8 mouse cellular contexts compared by ENCODE assay signal in genomic region chr9:37530031-37530887, GRCm38 (mm10). TPM values are rescaled to one million over a fixed set of nuclear protein-coding genes. Genes with fewer than 3 reads are reported as not detected.
DNase-seq lines count a peak whose midpoint lies in the region; ATAC-seq and TF ChIP-seq lines count a peak whose summit lies in the region.

No protein-coding gene starts in this region.

- peak overlapping the region; percentile 54 for H3K4me3 ChIP-seq in ES-Bruce4 (ENCODE audit: low read depth, low read length)
- peak overlapping the region; percentile 35 for H3K4me3 ChIP-seq in embryonic facial prominence, embryonic 12.5 days
- H3K4me3 ChIP-seq in heart, embryonic 15.5 days, result peak overlapping the region; percentile 50
- peak overlapping the region; percentile 37 for H3K4me3 ChIP-seq in kidney, postnatal 0 days (replicated peaks; ENCODE audit: low read depth, low read length)
- peak overlapping the region; percentile 45 for H3K4me3 ChIP-seq in stomach, embryonic 16.5 days (replicated peaks; ENCODE audit: low read length)

- DNase-seq in adrenal gland, adult 18-20 months (ENCODE audit: low spot score in 2 of 2), result peak; percentile 46 to 62
- DNase-seq in kidney, postnatal 0 days (ENCODE audit: low spot score), result peak; percentile 80
- DNase-seq in lung, postnatal 36 days, result peak; percentile 92
- no peak for DNase-seq in left cerebral cortex, postnatal 25 days (ENCODE audit: low spot score in 2 of 2)

- H3K27ac ChIP-seq in ES-Bruce4 (ENCODE audit: insufficient read depth, low read length), result no peak overlapping the region
- H3K27ac ChIP-seq in embryonic facial prominence, embryonic 12.5 days, result 0 out of 2 replicates have a peak overlapping the region, but pooled peaks have one; percentile 25
- H3K27ac ChIP-seq in heart, embryonic 15.5 days, result peak overlapping the region; percentile 84
- peak overlapping the region; percentile 58 for H3K27ac ChIP-seq in kidney, postnatal 0 days
- H3K27ac ChIP-seq in stomach, embryonic 16.5 days (ENCODE audit: low read length), result peak overlapping the region; percentile 66

- intact Hi-C loops in left cerebral cortex, postnatal 25 days (cut with DNase I), result no loop called here

- H3K9me3 ChIP-seq in ES-Bruce4 (replicated peaks; ENCODE audit: control insufficient read depth, insufficient read depth, low read length, poor library complexity, severe bottlenecking), result no peaks in the 10 kb centered on the region
- no peaks in the 10 kb centered on the region for H3K9me3 ChIP-seq in embryonic facial prominence, embryonic 12.5 days
- no peaks in the 10 kb centered on the region for H3K9me3 ChIP-seq in heart, embryonic 15.5 days (replicated peaks)
- H3K9me3 ChIP-seq in kidney, postnatal 0 days (replicated peaks; ENCODE audit: low read length), result no peaks in the 10 kb centered on the region
- H3K9me3 ChIP-seq in stomach, embryonic 16.5 days (replicated peaks; ENCODE audit: control insufficient read depth, low read length), result no peaks in the 10 kb centered on the region

- ATAC-seq in embryonic facial prominence, embryonic 12.5 days (ENCODE audit: insufficient number of reproducible peaks, insufficient read depth, low FRiP score, low TSS enrichment), result 0 out of 2 replicates have a peak, but pooled peaks have one; percentile 6
- ATAC-seq in heart, embryonic 15.5 days (replicated peaks; ENCODE audit: insufficient number of reproducible peaks, insufficient read depth, low FRiP score, low read depth), result peak; percentile 72
- peak; percentile 52 for ATAC-seq in kidney, postnatal 0 days (replicated peaks; ENCODE audit: low FRiP score, low read depth)
- peak; percentile 43 for ATAC-seq in stomach, embryonic 16.5 days (ENCODE audit: insufficient read depth, low FRiP score)

- TF ChIP-seq CTCF in ES-Bruce4 (IDR thresholded peaks at IDR 0.05; ENCODE audit: low read depth, low read length), result no peak
- peak; percentile 52 for TF ChIP-seq CTCF in kidney, postnatal 0 days (IDR thresholded peaks at IDR 0.05; ENCODE audit: low read depth)

- H3K9ac ChIP-seq in ES-Bruce4 (ENCODE audit: low read depth, poor library complexity, severe bottlenecking), result 0 out of 2 replicates have a peak overlapping the region, but pooled peaks have one; percentile 39
- 0 out of 2 replicates have a peak overlapping the region, but pooled peaks have one; percentile 0 for H3K9ac ChIP-seq in embryonic facial prominence, embryonic 12.5 days
- peak overlapping the region; percentile 53 for H3K9ac ChIP-seq in heart, embryonic 15.5 days
- H3K9ac ChIP-seq in kidney, postnatal 0 days (ENCODE audit: low read depth, low read length), result peak overlapping the region; percentile 46
- H3K9ac ChIP-seq in stomach, embryonic 16.5 days (ENCODE audit: low read length), result peak overlapping the region; percentile 66

- no peaks in the 10 kb centered on the region for H3K36me3 ChIP-seq in ES-Bruce4 (ENCODE audit: control insufficient read depth, insufficient read depth, low read length, poor library complexity, severe bottlenecking)
- 0 out of 2 replicates have a peak, but pooled peaks cover 3% of the 10 kb centered on the region for H3K36me3 ChIP-seq in embryonic facial prominence, embryonic 12.5 days
- H3K36me3 ChIP-seq in heart, embryonic 15.5 days, result no peaks in the 10 kb centered on the region
- no peaks in the 10 kb centered on the region; the same call in 1 of the 2 replicates for H3K36me3 ChIP-seq in kidney, postnatal 0 days (ENCODE audit: insufficient read depth, low read length)
- no peaks in the 10 kb centered on the region for H3K36me3 ChIP-seq in stomach, embryonic 16.5 days (ENCODE audit: control insufficient read depth, insufficient read depth, low read length)

- no peak for TF ChIP-seq POLR2A in ES-Bruce4 (IDR thresholded peaks at IDR 0.05; ENCODE audit: insufficient read depth, low read length)

- TF ChIP-seq EP300 in ES-Bruce4 (IDR thresholded peaks at IDR 0.05; ENCODE audit: insufficient read depth, low read depth, low read length), result no peak

- no peaks in the 10 kb centered on the region for H3K27me3 ChIP-seq in ES-Bruce4 (ENCODE audit: control insufficient read depth, insufficient read depth, low read length, poor library complexity, severe bottlenecking)
- H3K27me3 ChIP-seq in embryonic facial prominence, embryonic 12.5 days, result peaks cover 68% of the 10 kb centered on the region
- H3K27me3 ChIP-seq in heart, embryonic 15.5 days, result peaks cover 22% of the 10 kb centered on the region; the same call in 1 of the 2 replicates
- H3K27me3 ChIP-seq in kidney, postnatal 0 days (ENCODE audit: insufficient read depth, low read length), result peaks cover 7% of the 10 kb centered on the region; the same call in 1 of the 2 replicates
- peaks cover 11% of the 10 kb centered on the region; the same call in 1 of the 2 replicates for H3K27me3 ChIP-seq in stomach, embryonic 16.5 days (ENCODE audit: control insufficient read depth, insufficient read depth, low read length)

- WGBS in embryonic facial prominence, embryonic 12.5 days, result 2% methylated on average over 32 of the region's 32 CpGs
- WGBS in heart, embryonic 15.5 days, result 1% methylated on average over 32 of the region's 32 CpGs
- WGBS in kidney, postnatal 0 days, result 1% methylated on average over 32 of the region's 32 CpGs
- 3% methylated on average over 32 of the region's 32 CpGs for WGBS in stomach, embryonic 16.5 days

- H3K4me1 ChIP-seq in ES-Bruce4 (ENCODE audit: control insufficient read depth, insufficient read depth, low read length), result peaks cover 2% of the 10 kb centered on the region
- peaks cover 26% of the 10 kb centered on the region for H3K4me1 ChIP-seq in embryonic facial prominence, embryonic 12.5 days
- H3K4me1 ChIP-seq in heart, embryonic 15.5 days (replicated peaks), result peaks cover 34% of the 10 kb centered on the region
- H3K4me1 ChIP-seq in kidney, postnatal 0 days (replicated peaks; ENCODE audit: insufficient read depth, low read length), result peaks cover 15% of the 10 kb centered on the region; the same call in 1 of the 2 replicates
- peaks cover 29% of the 10 kb centered on the region for H3K4me1 ChIP-seq in stomach, embryonic 16.5 days (ENCODE audit: control insufficient read depth, insufficient read depth, low read length)

- peak overlapping the region; percentile 50 for H3K4me2 ChIP-seq in embryonic facial prominence, embryonic 12.5 days (replicated peaks)
- peak overlapping the region; percentile 85 for H3K4me2 ChIP-seq in heart, embryonic 15.5 days
- peak overlapping the region; percentile 71 for H3K4me2 ChIP-seq in kidney, postnatal 0 days (ENCODE audit: low read length)
- peak overlapping the region; percentile 73 for H3K4me2 ChIP-seq in stomach, embryonic 16.5 days (ENCODE audit: low read depth, low read length)

RNA-seq across cellular contexts. Expression of gene Esam, which starts 2.4 kb away (rescaled TPM):
- polyA plus RNA-seq in ES-Bruce4 (2011; ENCODE audit: insufficient read depth, insufficient read length, low read depth, missing spikeins), result 1.7 and 3.1 TPM in 2 replicates
- 10 to 100 TPM; 34.6 to 38.3 TPM for total RNA-seq in adrenal gland, adult 18-20 months (2021)
- 34.0 and 38.3 TPM in 2 replicates for polyA plus RNA-seq in embryonic facial prominence, embryonic 12.5 days (2016; fragmentation: Nextera tagmentation; extraction: Ambion mirVana)
- polyA plus RNA-seq in heart, embryonic 15.5 days (2015; fragmentation: Nextera tagmentation; extraction: Ambion mirVana), result 76.9 and 89.3 TPM in 2 replicates
- polyA plus RNA-seq in kidney, postnatal 0 days (2015; fragmentation: Nextera tagmentation; extraction: Ambion mirVana), result 68.5 and 70.7 TPM in 2 replicates
- 58.2 and 58.6 TPM in 2 replicates for polyA plus RNA-seq in stomach, embryonic 16.5 days (2015; fragmentation: Nextera tagmentation; extraction: Ambion mirVana)
- total RNA-seq in left cerebral cortex, postnatal 25 days (2021), result 10 to 100 TPM; 20.2 to 21.6 TPM

RNA-seq across cellular contexts. Expression of gene Vsig2, which starts 8.8 kb away (rescaled TPM):
- 0.91 TPM in 1 of 2 replicates, not detected in the other for polyA plus RNA-seq in ES-Bruce4 (2011; ENCODE audit: insufficient read depth, insufficient read length, low read depth, missing spikeins)
- total RNA-seq in adrenal gland, adult 18-20 months (2021), result 1 to 10 TPM; 2.1 to 2.8 TPM
- 1.0 and 1.1 TPM in 2 replicates for polyA plus RNA-seq in embryonic facial prominence, embryonic 12.5 days (2016; fragmentation: Nextera tagmentation; extraction: Ambion mirVana)
- 2.3 and 2.5 TPM in 2 replicates for polyA plus RNA-seq in heart, embryonic 15.5 days (2015; fragmentation: Nextera tagmentation; extraction: Ambion mirVana)
- 4.2 and 5.5 TPM in 2 replicates for polyA plus RNA-seq in kidney, postnatal 0 days (2015; fragmentation: Nextera tagmentation; extraction: Ambion mirVana)
- polyA plus RNA-seq in stomach, embryonic 16.5 days (2015; fragmentation: Nextera tagmentation; extraction: Ambion mirVana), result 96.0 and 120 TPM in 2 replicates
- 1 to 10 TPM; 3.5 to 4.4 TPM for total RNA-seq in left cerebral cortex, postnatal 25 days (2021)

RNA-seq across cellular contexts. Expression of gene Nrgn, which starts 22.4 kb away (rescaled TPM):
- polyA plus RNA-seq in ES-Bruce4 (2011; ENCODE audit: insufficient read depth, insufficient read length, low read depth, missing spikeins), result 1.2 and 3.3 TPM in 2 replicates
- 1 to 10 TPM; 1.7 to 3.5 TPM for total RNA-seq in adrenal gland, adult 18-20 months (2021)
- 6.7 and 6.9 TPM in 2 replicates for polyA plus RNA-seq in embryonic facial prominence, embryonic 12.5 days (2016; fragmentation: Nextera tagmentation; extraction: Ambion mirVana)
- polyA plus RNA-seq in heart, embryonic 15.5 days (2015; fragmentation: Nextera tagmentation; extraction: Ambion mirVana), result 5.9 and 6.3 TPM in 2 replicates
- polyA plus RNA-seq in kidney, postnatal 0 days (2015; fragmentation: Nextera tagmentation; extraction: Ambion mirVana), result 3.3 and 3.6 TPM in 2 replicates
- polyA plus RNA-seq in stomach, embryonic 16.5 days (2015; fragmentation: Nextera tagmentation; extraction: Ambion mirVana), result 4.4 and 4.5 TPM in 2 replicates
- total RNA-seq in left cerebral cortex, postnatal 25 days (2021), result 1,000 to 10,000 TPM; 2,274 to 2,374 TPM

RNA-seq across cellular contexts. Expression of gene Siae, which starts 25.2 kb away (rescaled TPM):
- 9.4 and 10.0 TPM in 2 replicates for polyA plus RNA-seq in ES-Bruce4 (2011; ENCODE audit: insufficient read depth, insufficient read length, low read depth, missing spikeins)
- 10 to 100 TPM; 16.2 to 17.7 TPM for total RNA-seq in adrenal gland, adult 18-20 months (2021)
- polyA plus RNA-seq in embryonic facial prominence, embryonic 12.5 days (2016; fragmentation: Nextera tagmentation; extraction: Ambion mirVana), result 7.3 and 7.8 TPM in 2 replicates
- 9.0 and 10.2 TPM in 2 replicates for polyA plus RNA-seq in heart, embryonic 15.5 days (2015; fragmentation: Nextera tagmentation; extraction: Ambion mirVana)
- 10.2 and 10.6 TPM in 2 replicates for polyA plus RNA-seq in kidney, postnatal 0 days (2015; fragmentation: Nextera tagmentation; extraction: Ambion mirVana)
- 11.9 and 13.3 TPM in 2 replicates for polyA plus RNA-seq in stomach, embryonic 16.5 days (2015; fragmentation: Nextera tagmentation; extraction: Ambion mirVana)
- 10 to 100 TPM; 20.3 to 24.2 TPM for total RNA-seq in left cerebral cortex, postnatal 25 days (2021)

RNA-seq across cellular contexts. Expression of gene Msantd2, which starts 41.1 kb away (rescaled TPM):
- polyA plus RNA-seq in ES-Bruce4 (2011; ENCODE audit: insufficient read depth, insufficient read length, low read depth, missing spikeins), result 85.4 and 85.6 TPM in 2 replicates
- total RNA-seq in adrenal gland, adult 18-20 months (2021), result 10 to 100 TPM; 21.1 to 24.0 TPM
- polyA plus RNA-seq in embryonic facial prominence, embryonic 12.5 days (2016; fragmentation: Nextera tagmentation; extraction: Ambion mirVana), result 43.1 and 44.7 TPM in 2 replicates
- 9.5 and 14.8 TPM in 2 replicates for polyA plus RNA-seq in heart, embryonic 15.5 days (2015; fragmentation: Nextera tagmentation; extraction: Ambion mirVana)
- polyA plus RNA-seq in kidney, postnatal 0 days (2015; fragmentation: Nextera tagmentation; extraction: Ambion mirVana), result 15.1 and 16.9 TPM in 2 replicates
- polyA plus RNA-seq in stomach, embryonic 16.5 days (2015; fragmentation: Nextera tagmentation; extraction: Ambion mirVana), result 15.3 and 16.1 TPM in 2 replicates
- total RNA-seq in left cerebral cortex, postnatal 25 days (2021), result 10 to 100 TPM; 20.9 to 23.0 TPM

Comparison
In these comparisons a context has a peak if more than half of its experiments do, and no peak if none do; other contexts are left out.
1. H3K9ac ChIP-seq: peak in every context shown above with its lines; median percentile 66 in stomach, embryonic 16.5 days; 53 in heart, embryonic 15.5 days; 46 in kidney, postnatal 0 days; 39 in ES-Bruce4; 0 in embryonic facial prominence, embryonic 12.5 days.
2. DNase-seq: peak in adrenal gland, adult 18-20 months (2 of 2), kidney, postnatal 0 days (single experiment) and lung, postnatal 36 days (single experiment); none in left cerebral cortex, postnatal 25 days (0 of 2).
3. ATAC-seq: peak in every context shown above with its lines; median percentile 72 in heart, embryonic 15.5 days; 52 in kidney, postnatal 0 days; 43 in stomach, embryonic 16.5 days; 6 in embryonic facial prominence, embryonic 12.5 days.
4. RNA of gene Vsig2, which starts 8.8 kb away (polyA plus RNA-seq): 96.0 to 120 TPM in stomach, embryonic 16.5 days; 4.2 to 5.5 TPM in kidney, postnatal 0 days, 2.3 to 2.5 TPM in heart, embryonic 15.5 days, 1.0 to 1.1 TPM in embryonic facial prominence, embryonic 12.5 days and 0.91 TPM in ES-Bruce4; every median in the first group is over 10 times any median in the second.
5. Peak in every context shown above with its lines, with median percentiles within 50 percentile points of each other: H3K4me3 ChIP-seq and H3K4me2 ChIP-seq.